Mouse (Mus musculus) liver, adult (tissue): ENCODE results near the gene Brca1.

ENCODE experiments used
- GATA4 ChIP-seq: IDR thresholded peaks from 2 replicates; pipeline ENCODE4 v1.6.1; 2014; ENCODE audit warnings: mild to moderate bottlenecking, low read length; ENCODE audit not compliant: insufficient replicate concordance

Gene Brca1

DNA sequence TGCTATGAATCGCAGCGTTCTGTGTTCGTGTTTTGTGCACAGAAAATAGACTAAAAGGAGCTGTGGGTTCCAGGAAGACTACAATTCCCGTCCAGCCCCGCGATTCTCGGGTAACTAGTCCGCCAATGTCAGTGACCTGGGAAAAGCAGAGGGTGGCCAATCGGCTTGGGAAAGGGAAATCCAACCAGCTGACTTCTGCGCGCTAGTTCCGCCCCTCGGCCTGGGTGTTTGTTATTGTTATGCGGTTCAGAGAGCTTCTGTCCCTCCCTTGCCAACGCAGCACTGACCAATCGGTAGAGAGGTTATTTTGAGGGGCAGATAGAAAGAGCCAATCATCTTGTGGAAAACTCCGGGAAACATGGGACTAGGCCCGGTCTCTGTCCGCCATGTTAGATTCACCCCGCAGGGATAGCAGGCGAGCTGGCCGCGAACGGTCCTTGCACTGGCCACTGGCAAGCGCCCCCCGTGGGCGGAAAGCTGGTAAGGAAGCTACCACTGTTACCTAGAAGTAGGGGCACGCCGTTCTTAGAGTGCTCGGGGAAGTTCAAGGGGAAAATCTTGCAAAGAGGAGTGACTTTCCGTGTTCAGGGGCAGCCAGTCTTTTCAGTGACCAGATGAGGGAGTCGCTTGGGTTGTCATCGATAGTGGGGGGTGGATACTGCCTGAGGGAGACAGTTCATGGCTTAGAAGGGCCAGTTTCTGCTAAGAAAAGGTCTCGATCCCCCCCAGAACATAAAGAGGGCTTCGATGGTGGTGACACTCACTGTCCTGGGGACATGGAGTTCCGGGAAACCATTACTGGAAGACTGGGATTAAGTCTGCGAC is 933 bp upstream of the Brca1 start:
- peak; percentile 17; the same call in 1 of the 2 replicates for TF ChIP-seq GATA4

DNA sequence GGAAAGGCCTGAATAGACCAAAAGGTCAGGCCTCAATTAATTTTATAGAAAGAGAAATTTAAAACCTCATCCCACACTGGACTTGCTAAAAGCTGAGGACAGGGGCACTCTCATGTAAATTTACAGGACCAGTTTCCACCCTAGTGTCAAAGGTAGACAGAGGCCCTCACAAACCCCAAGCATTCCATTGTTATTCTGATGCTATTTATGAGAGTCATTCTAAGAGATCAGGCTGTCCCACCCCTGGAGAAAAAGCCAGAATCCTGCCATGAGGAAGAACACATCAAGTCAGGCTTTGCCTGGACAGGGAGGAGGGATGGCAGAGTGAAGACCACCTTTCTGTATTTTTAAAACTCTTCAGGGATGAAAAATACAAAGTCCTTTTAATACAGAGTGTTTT is 3.2 kb downstream of the Brca1 start:
- no peak for TF ChIP-seq GATA4

DNA sequence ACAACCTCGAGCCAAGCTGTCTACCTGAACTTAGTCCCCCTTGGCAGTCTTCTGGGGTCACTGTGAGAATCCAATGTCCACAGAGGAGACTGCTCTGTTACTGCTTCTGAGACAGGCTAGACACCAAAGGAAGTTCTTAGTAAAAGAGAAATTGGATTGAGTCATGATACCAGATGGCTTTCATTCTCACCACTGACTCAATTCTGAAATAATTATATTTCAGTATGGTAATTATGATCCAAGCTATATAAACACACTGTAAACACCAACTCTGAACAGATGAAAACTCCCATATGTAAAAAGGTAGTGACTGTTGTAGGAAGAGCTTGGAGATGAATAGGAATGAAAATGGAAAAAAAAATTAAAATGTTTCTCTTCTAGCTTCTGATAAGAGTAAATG is 7.6 kb downstream of the Brca1 start:
- TF ChIP-seq GATA4: no peak

GRCm38 (mm10) chr11:101543533-101543932 is 8.2 kb downstream of the Brca1 start:
- no peak for TF ChIP-seq GATA4

DNA sequence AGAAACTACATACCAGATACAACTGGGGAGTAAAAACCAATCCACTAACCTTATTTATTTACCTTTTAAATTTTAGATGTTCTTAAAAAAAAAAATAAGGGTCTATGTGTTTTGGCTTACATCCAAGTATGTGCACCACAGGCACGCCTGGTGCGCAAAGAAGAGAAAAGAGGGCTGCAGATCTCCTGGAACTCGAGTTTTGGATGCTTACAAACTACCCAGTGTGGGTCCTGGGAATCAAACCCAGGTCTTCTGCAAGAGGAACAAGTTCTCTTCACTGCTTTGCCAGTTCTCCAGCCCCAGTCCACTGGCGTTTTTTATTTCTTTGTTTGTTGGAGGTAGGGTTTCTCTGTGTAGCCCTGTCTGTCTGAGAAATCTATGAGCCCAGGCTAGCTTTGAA is 25.1 kb downstream of the Brca1 start:
- no peak for TF ChIP-seq GATA4

DNA sequence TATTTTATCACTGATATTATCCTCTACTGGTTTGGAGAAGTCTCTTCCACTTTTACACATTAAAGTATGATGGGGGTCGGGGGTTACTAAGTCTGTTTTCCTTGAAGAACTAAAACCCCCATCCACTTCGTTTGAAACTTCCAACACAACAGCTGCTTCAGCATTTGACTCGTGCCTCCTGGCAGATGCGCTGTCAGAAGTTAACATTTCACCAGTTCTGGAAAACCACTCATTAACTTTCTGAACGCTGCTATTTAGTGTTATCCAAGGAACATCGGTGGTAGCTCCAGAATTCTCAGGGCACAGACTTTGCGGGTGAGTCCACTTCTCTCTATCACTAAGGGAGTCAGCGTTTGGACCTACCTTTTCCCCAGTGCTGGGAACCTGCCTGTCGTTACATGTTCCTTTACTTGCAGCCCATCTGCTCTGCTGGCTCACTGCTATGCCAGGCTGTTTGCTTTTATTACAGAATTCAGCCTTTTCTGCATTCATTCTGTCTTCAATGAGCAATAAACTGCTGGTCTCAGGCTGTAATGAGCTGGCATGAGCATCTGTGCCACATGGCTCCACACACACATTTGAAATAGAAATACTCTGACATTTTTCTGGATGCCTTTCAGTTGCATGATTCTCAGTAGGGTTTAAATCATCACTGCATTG is 25.7 kb downstream of the Brca1 start:
- no peak for TF ChIP-seq GATA4

DNA sequence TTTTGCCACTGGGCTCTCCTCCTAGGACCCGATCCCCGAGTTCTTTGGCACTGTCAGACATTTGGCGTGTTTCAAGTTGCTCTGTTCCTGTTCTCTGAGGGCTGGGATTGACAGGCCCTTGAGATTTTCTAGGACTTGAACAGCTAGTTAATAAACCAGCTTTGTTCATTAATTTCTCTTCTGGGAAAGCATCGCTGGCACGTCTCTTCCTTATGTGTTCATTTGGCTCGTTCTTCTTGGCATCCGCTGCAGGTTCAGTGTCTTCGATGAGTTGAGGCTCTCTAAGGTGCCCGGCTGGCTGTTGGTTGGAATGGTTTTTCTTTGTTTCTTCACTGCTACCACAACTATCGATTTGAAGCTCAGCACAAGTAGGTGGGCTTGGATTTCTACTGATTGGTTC is 26.7 kb downstream of the Brca1 start:
- no peak for TF ChIP-seq GATA4

GRCm38 (mm10) chr11:101524446-101524845 is 27.3 kb downstream of the Brca1 start:
- TF ChIP-seq GATA4: no peak

GRCm38 (mm10) chr11:101519364-101519763 is 32.4 kb downstream of the Brca1 start:
- TF ChIP-seq GATA4: peak; percentile 96

DNA sequence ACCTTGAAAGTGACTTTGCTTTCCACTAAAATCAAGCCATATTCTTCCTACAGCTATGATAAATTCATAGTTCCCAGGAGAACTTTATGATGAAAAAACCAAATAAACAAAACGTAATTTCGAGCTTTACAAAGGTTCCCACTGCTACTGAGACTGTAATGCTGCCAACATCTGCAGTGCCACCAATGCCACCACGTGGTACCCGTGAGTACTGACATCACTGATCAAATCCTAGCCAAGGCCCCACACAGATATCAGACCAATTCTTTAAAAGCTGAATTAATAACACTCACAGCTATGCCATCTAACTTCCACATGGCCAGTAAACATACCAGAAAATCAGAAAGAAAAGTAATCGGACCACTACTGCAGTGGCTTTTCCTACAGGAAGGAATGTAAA is 32.8 kb downstream of the Brca1 start:
- no peak for TF ChIP-seq GATA4

- TF ChIP-seq GATA4: no peak
These were observed 44.7 kb downstream of the Brca1 start for GRCm38 (mm10) chr11:101507090-101507489.

GRCm38 (mm10) chr11:101506269-101506780 is 45.4 kb downstream of the Brca1 start:
- no peak for TF ChIP-seq GATA4

- no peak for TF ChIP-seq GATA4
These were observed 65.6 kb downstream of the Brca1 start for GRCm38 (mm10) chr11:101486126-101486525.

DNA sequence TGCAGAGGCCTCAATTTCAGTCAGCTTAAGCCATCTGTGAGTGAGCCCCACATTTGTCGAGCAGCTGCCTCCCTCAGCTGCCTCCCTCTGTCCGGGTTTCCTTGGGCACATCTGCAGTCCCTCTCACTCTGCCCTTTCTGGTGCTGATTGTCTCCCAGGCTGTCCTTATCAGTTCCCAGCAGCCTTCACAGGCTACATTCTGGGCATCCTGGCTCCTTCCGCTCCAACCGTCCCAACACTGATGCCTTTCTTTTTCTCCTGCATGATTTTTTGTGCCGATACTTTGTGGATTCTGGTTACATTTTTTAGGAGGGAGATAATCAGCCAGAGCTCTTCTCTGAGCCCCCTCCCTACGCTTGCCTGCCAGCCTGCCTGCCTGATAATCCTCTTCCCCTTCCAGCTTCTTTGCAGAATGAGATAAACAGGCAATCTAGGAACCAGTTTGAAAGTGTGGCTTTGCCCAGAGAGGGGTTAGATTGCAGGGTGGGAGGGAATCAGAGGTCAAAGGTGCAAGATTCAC is 66.2 kb downstream of the Brca1 start:
- no peak for TF ChIP-seq GATA4

DNA sequence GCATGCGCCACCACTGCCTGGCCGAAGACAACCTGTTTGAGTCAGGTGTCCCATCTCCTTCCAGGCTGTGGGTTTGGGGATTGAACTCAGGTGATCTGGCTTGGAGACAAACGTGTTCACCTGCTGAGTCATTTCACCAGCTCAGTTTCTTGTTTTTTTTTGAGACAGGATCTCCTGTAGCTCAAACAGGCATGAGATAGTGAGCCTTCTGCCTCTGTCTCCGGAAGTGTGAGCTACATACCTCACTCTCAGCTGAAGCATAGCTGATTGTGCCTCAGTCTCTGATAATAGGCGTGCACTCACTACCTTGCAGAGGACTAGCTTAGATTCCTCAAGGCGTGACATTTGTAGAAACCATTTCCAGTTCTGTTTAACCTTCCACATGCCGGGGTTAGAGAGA is 66.9 kb downstream of the Brca1 start:
- TF ChIP-seq GATA4: no peak

DNA sequence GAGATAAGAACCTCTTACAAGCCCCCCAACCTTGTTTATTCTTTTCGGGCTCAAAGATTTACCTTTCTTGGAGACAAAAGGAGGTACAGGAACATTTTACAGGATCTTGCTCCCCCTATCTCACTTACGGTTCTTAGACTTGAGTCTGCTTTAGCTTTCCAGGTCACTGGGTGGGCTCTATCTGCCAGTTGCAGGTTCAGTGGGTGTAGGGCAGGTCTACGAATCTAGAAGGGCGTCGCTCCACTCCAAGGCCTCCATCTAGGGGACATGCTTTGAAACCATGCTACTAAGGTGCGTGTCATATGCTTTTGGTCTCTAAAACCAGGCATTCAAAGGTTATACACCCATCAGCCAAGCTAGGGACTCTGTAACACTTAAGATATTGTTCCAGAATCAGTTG is 67.5 kb downstream of the Brca1 start:
- TF ChIP-seq GATA4: no peak
